Mouse (Mus musculus) neutrophil, adult 65 days (primary cell): ENCODE measurements around the gene Olfr49. TPM values are rescaled to one million over a fixed set of nuclear protein-coding genes. Genes with fewer than 3 reads are reported as not detected.

ENCODE experiments used
- total RNA-seq: library from RNA; stranded (reverse); gene quantifications from 2 replicates; pipeline ENCODE4 v1.2.4, GENCODE M21; 2023

Olfr49 gene
- total RNA-seq, result not detected in 2 replicates

DNA sequence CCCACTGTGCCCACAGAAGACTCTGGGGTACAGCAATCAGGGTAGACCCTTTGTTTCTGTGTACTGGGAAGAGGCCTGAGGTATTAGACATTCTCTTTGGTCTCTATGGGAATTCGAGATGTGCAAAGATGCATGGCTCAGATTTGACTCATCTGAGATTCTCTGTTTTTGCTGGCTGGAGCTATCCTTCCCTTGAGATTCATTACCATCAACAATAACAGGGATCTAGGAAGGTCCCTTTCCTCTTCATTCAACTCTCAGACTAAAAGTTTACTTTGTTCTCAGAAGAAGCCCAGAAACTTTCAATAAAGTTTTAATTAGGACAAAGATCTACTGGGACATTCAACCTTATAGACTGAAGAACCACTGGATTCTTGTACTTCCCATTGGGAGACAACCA lies at the start of gene Olfr49:
Gene Olfr49 (minus strand): TSS at position 101 of the 400 bp plus-strand sequence.

DNA sequence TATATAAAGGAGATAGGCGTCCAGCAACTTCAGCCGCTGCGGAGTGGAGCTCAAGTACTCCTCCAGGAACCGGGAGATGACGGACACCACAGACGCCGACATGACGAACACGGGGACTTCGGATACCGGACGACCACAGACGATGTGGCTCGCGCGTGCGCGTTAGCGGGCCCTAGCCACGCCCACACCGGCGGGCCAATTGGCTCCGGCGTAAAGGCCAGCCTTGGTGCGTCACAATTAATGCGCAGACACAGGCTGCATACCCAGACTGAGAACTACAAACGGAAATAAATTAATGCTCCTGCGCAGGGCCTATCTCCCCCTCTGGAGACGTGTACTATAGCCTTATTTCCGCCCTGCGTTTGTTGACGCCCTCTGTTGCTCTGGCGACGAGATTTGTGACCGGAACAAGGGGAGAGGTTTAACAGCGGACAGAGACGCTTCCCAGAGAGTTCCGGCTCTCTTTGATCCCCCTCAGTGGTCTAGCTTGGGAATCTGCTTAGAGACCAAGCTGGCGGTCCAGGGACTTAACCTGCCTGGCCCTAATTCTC lies 30.9 kb downstream of the Olfr49 start, which contains the start of the genes Dad1 and Abhd4:
Gene Dad1 (minus strand): TSS at position 364 of the 551 bp plus-strand sequence.
Gene Abhd4 (plus strand): TSS at position 448 of the 551 bp plus-strand sequence.

Other genes starting within 250 kb of the Olfr49 start
- gene Dad1, start 30.8 kb downstream of the Olfr49 start, total RNA-seq, result 41.8 and 48.6 TPM in 2 replicates
- gene Abhd4, start 30.8 kb downstream of the Olfr49 start, total RNA-seq, result 13.0 and 13.2 TPM in 2 replicates
- 42.0 and 46.1 TPM in 2 replicates for gene Oxa1l, start 75.9 kb upstream of the Olfr49 start, total RNA-seq
- gene Slc7a7, start 132.8 kb upstream of the Olfr49 start, total RNA-seq, result 13.8 and 15.6 TPM in 2 replicates
- 15.2 and 17.7 TPM in 2 replicates for gene Mrpl52, start 142.0 kb upstream of the Olfr49 start, total RNA-seq
- gene Mmp14, start 146.7 kb upstream of the Olfr49 start, total RNA-seq, result 0.47 and 1.4 TPM in 2 replicates
- 106 and 114 TPM in 2 replicates for gene Lrp10, start 179.2 kb upstream of the Olfr49 start, total RNA-seq
- gene Rem2, start 191.2 kb upstream of the Olfr49 start, total RNA-seq, result 0.25 TPM in 1 of 2 replicates, not detected in the other
- 9.2 and 9.3 TPM in 2 replicates for gene Prmt5, start 232.6 kb upstream of the Olfr49 start, total RNA-seq